ENCODE assay signal across 9 mouse cellular contexts in the genomic region with DNA sequence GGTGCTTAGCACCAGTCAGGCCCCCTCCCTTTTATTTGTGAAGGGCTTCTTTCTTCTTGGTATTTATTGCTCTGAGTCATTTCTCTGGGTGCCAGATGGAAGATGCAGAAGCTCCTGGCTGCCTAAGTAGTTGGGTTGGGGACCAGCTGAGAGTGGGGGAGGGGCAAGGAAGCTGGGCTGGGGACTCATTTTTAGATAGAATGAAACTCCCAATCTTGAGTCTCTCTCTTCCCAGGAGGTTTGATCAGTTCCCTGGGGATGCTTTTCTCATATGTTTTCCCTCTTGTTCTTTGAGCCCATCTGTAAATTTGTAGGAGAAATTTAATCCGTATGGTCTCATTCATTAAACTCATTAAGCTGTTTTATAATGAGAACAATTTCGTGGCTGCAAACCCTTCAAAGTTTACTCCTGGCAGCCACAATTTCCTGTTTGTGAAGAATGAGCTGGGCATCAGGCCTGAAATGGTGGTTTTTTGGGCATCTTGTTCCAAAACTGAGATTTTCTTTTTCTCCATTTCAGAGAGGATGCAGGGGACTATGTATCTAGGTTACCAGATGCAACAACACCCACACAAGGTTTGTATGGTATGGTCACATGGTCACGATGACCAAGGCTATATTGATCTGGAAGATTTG.
DNase-seq lines count a peak whose midpoint lies in the region.
"Had no signal": no experiment of that assay in that cellular context is flagged by ENCODE, and none has a peak within 500 bp of the region (broad histone marks: within the 10 kb centered on the region; RNA-seq: fewer than 3 reads in every experiment).

No protein-coding gene starts in this region.

- peak; percentile 21 for DNase-seq in lung, postnatal 10 days
- no peak for DNase-seq in lung, postnatal 14 days
- DNase-seq in frontal cortex, postnatal 10 days (ENCODE audit: low spot score in 2 of 2), result peak; percentile 20 to 26
- DNase-seq in layer of hippocampus, postnatal 36 days, result peak; percentile 53 to 56
- peak; percentile 38 for DNase-seq in telencephalon, adult 2 months (ENCODE audit: low read depth, low spot score)
- no peak for DNase-seq in kidney, adult 18-20 months
- no peak for DNase-seq in embryo, embryonic 11 days
- DNase-seq: cerebellum, postnatal 25 days; lung, postnatal 4 days had no signal

Comparison
In these comparisons a context has a peak if more than half of its experiments do, and no peak if none do; other contexts are left out.
1. DNase-seq: peak in lung, postnatal 10 days (single experiment), frontal cortex, postnatal 10 days (2 of 2), layer of hippocampus, postnatal 36 days (2 of 2) and telencephalon, adult 2 months (single experiment); none in lung, postnatal 14 days (single experiment), kidney, adult 18-20 months (single experiment) and embryo, embryonic 11 days (single experiment).